Mouse (Mus musculus): Measurements from ENCODE around the gene Nckap5. TPM values are rescaled to one million over a fixed set of nuclear protein-coding genes. Genes with fewer than 3 reads are reported as not detected.

The Nckap5 gene
- polyA plus RNA-seq, 1 experiment = 3.1 TPM

DNA sequence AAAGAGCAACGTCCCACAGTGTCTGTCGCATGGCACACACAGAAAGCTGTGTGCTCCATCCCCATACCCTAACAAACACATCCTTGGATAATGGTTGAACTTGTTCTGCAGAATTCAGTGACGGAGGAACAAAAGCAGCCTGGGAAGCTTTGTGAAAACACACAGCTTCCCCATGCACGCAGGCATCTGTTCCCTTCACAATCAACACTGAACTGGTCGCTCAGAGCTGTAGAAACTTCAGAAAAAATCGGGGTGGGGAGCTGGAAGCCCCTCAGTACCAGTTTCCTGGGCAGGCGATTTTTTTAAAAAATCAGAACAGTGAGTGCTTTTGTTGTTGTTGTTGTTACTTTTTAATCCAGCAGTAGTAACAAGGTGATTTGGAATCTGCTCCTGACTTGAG lies 960.5 kb downstream of the Nckap5 start:
- H3K36me3 ChIP-seq (ENCODE audit: control insufficient read depth, insufficient read depth, low read length) = no peaks in the 10 kb centered on the region
- DNase-seq = no peak
- H3K27me3 ChIP-seq (replicated peaks; ENCODE audit: control insufficient read depth, insufficient read depth, low read length) = no peaks in the 10 kb centered on the region
- no peak overlapping the region for H3K27ac ChIP-seq (ENCODE audit: insufficient read depth, low read depth, low read length)
- H3K4me1 ChIP-seq (ENCODE audit: control insufficient read depth, insufficient read depth, low read length) = no peaks in the 10 kb centered on the region
- H3K4me3 ChIP-seq (ENCODE audit: insufficient read depth, low read depth, low read length) = no peak overlapping the region
- no peak for TF ChIP-seq CTCF (conservative IDR thresholded peaks at IDR 0.05; ENCODE audit: insufficient read depth, insufficient read length, low read depth, low read length)
- no peak for TF ChIP-seq POLR2A (IDR thresholded peaks at IDR 0.05; ENCODE audit: low read depth, low read length)
- 55% methylated on average over 7 of the region's 7 CpGs for WGBS
